Mouse (Mus musculus) spleen, postnatal 10 days (tissue): ENCODE results near the gene Tcstv1.
"Not testable (repeated sequence)": the region's sequence is repeated elsewhere in the genome, so short reads cannot be mapped to it uniquely, and the experiment has no call there.

Source experiments
- DNase-seq, 2 experiments: peaks; one replicate each; pipeline ENCODE4 v3.0.0; 2021 to 2022; ENCODE audit warnings: low spot score in 2 of 2

The Tcstv1 gene

DNA sequence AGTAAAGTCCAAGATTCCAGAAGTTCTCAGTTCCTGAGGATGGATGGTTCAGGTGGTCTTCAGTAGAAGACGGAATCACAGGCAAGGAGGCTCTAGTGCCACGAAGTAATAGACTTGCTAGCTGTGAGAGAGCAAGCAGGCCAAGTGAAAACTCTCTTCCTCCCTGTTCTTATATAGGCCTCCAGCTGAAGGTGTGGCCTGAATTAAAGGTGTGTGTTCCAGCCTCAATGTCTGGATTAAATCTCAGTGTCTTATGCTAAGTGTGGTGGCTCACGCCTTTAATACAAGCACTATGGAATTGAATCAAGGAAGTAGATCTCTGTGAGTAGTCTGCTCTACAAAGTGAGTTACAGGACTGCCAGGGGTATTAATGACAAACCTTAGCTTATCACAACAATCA, at the start of gene Tcstv1:
Gene Tcstv1 (minus strand): TSS at position 101 of the 400 bp plus-strand sequence.
- not testable (repeated sequence) for DNase-seq

DNA sequence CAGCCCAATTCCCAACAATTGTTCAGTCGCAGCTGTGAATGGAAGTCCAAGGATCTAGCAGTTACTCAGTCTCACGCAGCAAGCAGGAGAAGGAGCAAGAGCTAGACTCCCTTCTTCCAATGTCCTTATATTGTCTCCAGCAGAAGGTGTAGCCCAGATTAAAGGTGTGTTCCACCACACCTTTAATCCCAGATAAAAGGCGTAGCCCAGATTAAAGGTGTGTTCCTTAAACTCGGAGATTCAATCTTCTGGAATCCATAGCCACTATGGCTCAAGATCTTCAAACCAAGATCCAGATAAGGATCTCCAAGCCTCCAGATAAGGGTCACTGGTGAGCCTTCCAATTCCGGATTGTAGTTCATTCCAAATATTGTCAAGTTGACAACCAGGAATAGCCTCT, 34.6 kb upstream of the Tcstv1 start, which contains the start of gene Gm21761:
Gene Gm21761 (minus strand): TSS at position 101 of the 400 bp plus-strand sequence.
- not testable (repeated sequence) for DNase-seq

DNA sequence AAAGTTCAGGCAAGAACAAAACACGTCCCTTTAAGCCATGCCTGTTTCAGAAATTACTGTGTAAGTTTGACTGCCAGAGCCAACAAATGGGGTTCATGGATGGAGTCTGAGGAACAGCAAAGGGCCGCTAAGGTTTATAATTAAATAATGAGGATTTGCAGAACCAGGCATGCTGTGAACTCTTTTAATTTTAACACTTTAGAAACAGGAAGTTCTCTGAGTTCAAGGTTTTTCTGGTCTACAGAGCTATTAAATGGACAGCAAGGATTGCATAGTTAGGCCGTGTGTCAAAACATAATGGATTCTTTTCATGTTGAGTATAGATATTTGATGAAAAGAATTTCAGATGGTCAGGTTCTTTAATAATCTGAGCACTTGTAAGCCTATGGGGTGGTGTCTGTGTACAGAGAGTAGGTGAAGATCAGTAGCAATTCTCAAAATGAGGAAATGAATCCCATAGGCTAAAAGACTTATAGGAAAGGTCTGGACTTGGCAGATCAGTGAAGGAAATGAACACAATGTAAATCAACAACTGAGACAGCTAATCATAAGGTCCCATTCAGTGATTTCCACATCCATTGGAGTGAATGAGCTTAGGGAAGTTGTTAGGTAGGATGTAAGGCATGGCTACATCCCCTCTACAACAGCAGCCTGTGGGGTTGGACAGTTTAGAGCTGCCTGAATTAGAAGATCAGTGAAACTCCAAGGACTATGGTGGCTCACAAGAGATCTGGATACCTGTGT, 30.2 kb upstream of the Tcstv1 start:
- DNase-seq = not testable (repeated sequence)

DNA sequence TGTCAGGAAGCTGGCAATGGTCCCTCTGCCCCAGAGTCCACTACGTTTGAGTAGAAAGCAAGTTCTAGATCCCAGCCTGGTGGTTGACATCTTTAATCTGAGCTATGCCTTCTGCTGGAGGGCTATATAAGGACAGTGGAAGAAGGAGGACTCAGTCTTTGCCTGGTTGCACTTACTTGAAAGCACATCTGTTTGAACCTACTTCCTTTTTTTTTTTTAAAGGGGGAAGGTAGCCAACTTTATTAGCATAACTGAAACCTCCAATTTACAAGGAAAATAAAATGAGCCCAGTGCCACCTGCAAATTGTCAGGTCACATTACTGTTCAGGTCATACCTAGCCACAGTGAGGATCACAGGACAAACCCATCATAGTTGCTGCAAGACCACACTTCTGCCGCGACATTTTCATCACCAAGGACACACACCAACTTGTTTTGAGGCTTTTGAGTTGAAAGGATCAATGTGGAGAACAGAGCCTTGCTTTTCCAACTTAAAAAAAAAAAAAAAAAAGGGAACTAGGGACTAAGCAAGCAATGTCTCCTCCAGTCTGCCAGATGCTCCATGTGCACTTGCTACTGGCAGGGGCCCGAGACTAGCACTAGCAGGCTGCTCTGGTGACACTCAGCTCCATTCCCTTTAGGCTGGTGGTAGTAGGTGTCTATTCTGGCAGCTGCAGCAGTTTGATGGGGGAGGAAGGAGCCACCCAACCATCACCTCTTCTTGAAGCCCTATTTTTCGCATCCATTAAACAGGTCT, 22.6 kb upstream of the Tcstv1 start:
- DNase-seq = not testable (repeated sequence)

DNA sequence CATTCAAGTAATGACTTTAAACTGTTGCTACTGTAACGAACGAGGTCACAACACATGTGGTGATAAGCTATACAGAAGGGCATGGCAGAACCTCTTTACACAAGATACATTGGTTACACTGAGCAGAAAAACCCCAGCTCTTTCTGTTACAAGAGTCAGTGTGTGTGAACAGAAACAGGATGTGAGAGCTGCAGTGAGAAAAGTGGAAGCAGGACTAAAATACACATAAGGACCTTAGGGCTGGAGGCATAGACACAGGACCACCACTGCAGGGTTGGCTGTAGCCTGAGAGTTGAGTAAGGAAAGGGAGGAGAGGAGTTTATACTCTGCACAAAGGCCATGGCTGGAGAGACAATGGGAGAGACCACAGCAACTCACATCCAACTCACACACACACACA, 21.9 kb upstream of the Tcstv1 start:
- DNase-seq = not testable (repeated sequence)

DNA sequence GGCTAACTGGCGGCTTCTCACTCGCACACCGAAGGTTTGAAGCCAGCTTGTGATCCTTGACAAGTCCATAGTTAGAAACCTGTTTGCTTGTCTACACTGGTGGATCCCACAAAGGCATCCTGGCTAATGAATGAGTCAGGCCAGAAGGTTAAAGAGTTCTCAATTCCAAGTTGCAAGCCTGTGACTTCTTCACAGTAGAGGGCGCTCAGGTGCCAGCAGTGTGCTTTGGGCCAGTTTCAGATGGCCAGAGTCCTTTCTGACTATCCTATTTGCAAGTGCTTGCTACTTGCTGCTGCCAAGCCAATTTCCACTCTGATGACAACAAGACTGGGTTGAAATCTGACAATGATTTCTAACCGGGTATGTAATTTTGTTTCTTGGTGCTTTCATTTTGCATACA, 4.0 kb upstream of the Tcstv1 start:
- not testable (repeated sequence) for DNase-seq

DNA sequence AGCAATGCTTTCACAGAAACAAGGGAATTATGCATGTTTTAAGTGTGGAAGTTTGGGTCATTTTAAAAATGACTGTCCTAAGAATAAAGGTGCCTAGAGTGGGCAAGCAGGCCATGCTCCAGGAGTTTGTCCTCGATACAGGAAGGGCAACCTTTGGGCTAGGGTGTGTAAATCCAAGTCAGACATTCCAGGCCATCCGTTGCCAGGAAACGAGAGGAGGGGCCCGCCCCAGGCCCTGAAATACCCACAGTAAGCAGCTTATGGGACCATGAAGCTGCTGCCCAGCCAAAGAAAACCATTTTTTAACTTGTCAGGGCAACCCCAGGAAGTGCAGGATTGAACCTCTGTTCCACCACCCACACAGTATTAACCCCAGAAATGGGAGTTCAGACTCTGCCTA, 7.7 kb downstream of the Tcstv1 start:
- DNase-seq = not testable (repeated sequence)

DNA sequence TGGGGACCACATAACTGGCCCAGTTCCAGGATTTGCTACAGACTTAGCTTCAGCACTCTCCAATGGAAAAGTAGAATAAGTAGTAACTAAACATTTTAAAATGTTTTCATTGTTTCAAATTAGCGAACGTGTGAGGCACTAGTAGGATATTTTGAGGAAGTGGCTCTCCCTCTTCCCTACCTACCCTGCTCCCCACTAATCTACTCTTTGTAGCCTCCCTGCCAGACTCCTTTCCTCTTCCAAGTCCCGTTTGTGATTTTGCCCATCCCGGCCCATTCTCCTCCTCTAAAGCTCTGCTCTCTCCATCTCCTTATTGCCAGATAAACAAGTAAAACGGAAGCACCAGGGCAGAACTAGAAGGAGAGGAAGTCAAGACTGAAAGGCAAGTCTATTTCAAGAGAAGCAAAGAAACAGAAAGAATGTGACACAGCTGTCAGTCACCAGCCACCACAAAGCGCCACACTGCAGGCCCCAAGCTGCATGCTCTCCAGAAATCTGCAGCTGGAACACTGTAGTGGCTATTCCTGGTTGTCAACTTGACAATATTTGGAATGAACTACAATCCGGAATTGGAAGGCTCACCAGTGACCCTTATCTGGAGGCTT, 30.1 kb downstream of the Tcstv1 start:
- DNase-seq = not testable (repeated sequence)

DNA sequence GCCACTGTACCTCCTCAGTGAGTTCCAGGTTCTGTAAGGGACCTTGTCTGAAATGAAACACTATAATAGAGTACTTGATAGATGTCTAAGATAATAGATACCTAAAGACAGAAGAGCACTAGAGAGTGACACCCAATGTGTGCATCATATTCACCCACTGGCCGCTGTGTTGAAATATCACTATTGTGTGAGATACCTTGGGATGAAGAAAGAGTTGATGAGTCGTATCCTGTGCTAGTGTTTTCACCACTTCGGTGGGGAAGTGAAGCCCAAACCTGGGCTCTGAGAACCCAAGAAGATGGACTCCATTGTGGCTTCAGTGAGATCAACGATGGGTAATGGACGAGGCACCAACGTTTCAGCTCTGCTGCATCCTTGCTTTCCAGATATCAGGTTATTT, 32.2 kb downstream of the Tcstv1 start:
- DNase-seq = not testable (repeated sequence)
